Mouse (Mus musculus): ENCODE data around the gene Glod4.
A peak's percentile ranks its signal among the peaks of the same experiment; 100 is the strongest.

Gene Glod4

DNA sequence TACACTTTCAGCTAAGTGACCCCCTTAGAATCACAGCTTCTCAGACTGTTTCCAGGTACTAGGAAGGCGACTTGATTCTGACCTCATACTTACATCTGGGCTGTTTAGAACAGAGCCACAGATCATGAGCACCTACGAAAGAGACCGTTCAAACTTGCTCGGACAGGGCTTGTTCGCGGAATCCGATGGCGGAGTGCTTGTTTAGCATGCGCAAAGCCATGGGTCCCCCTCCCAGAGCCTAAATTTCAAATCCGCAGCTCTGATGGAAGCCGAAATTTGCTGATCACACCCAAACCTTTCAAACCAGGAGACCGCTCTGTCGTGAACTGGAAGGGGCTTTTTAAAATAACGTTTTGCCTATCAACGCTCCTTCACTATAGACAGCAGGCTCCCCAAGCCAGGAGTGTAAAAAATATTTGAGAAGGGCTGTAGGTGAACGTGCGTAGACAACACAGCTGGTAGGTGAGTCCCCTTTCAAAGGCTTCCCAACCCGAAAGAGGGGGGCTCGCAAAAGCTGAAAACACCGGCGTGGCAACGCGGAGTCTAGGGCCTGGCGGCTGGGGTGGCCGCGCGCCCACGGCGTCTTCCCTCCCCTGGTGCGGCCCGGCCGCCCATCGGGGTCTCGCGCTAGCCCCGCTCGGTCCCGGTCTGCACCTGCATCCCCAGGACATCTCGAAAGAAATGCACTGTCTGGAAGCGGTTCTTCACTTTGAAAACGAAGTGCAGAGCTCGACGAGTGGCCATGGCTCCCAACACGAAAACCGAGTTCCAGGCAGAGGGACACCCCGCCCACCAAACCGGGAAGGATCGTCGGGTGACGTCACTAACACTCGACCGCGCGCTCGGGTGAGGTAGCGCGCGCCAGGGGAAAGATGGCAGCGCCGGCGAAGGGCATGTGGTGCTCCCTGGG is at the start of gene Glod4, which contains the start of gene Mrm3:
Glod4 (minus strand) TSS at position 825 of the 910 bp plus-strand sequence.
Mrm3 (plus strand) TSS at position 815 of the 910 bp plus-strand sequence.
- peak; percentile 95 for DNase-seq

- no peak for DNase-seq
Observed at GRCm38 (mm10) chr11:76292831-76293230, 49.3 kb upstream of the Glod4 start.

DNA sequence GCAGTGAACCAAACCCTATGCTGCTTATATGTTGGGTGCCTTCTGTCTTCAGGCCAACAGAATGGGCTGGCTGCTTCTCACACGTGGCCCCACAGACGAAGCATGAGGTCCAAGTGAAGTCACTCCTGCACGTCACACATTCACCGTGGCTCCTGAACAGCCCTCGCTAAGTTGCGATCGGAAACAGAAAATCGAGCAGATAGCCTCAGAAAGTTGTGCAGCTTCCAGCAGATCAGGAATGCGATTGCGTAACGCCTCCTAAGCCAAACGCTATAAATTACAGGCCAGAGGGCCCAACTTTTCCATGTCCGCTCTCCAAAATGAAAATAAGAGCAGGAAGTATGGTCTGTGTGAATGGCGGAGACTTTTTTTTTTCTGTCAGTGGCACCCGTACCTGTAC is 48.9 kb upstream of the Glod4 start:
- DNase-seq = no peak

- no peak for DNase-seq
Observed at GRCm38 (mm10) chr11:76291960-76292359, 48.4 kb upstream of the Glod4 start.

GRCm38 (mm10) chr11:76290367-76290766 is 46.8 kb upstream of the Glod4 start:
- DNase-seq = peak; percentile 92

GRCm38 (mm10) chr11:76288645-76289044 is 45.1 kb upstream of the Glod4 start:
- DNase-seq = no peak

DNA sequence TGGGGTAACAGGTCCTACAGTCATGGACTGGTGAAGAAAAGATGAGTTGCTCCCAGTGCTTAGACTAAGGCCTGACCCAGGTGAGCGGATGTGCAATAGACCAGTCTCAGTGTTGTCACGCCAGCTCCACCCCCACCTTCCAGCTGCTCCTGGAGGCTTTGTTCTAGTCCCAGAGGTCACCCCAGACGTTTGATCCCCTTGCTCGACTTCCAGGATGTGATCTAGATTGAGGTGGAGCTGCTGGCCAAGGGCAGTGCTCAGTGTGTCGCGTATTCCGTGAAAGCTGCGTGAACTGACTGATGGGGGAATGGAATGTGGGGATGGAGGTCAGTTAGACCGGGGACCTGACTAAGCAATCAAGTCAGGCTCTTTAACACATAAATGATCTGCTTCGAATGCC is 43.8 kb upstream of the Glod4 start:
- DNase-seq = no peak

- DNase-seq = peak; percentile 71
Observed at GRCm38 (mm10) chr11:76286534-76287126, 43.1 kb upstream of the Glod4 start.

DNA sequence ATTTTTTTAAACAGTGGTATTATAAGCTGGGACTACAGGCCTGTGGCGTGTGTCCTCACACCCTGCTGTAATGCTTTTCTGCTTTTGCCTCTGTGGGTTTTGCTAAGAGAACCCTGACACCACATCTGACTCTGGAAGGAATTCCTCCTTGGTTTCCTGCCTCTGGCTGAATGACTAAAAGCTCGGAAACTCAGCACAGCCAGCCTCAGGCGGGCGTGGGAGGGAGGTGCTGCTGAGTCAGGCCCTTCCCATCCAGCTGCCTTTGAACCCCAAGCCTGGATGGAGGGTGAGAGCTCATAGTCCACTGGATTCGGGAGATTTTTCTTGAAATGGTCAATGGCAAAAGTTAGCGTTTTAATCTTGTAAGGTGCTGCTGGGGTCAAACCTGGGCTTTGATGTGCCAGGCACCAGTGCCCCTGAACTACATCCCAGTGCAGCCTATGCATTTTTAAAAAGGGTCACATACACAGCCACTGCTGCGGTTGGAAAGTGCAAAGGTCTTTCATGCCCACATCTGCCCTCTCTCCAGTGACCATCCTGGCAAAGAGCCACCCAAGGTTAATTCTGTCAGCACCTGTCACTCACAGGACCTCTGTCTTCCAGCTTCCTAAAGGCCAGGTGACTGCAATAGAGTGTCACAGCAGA is 42.0 kb upstream of the Glod4 start:
- DNase-seq = no peak

- DNase-seq = no peak
Observed at GRCm38 (mm10) chr11:76283841-76284240, 40.3 kb upstream of the Glod4 start.

GRCm38 (mm10) chr11:76279971-76280370 is 36.4 kb upstream of the Glod4 start:
- DNase-seq = no peak

DNA sequence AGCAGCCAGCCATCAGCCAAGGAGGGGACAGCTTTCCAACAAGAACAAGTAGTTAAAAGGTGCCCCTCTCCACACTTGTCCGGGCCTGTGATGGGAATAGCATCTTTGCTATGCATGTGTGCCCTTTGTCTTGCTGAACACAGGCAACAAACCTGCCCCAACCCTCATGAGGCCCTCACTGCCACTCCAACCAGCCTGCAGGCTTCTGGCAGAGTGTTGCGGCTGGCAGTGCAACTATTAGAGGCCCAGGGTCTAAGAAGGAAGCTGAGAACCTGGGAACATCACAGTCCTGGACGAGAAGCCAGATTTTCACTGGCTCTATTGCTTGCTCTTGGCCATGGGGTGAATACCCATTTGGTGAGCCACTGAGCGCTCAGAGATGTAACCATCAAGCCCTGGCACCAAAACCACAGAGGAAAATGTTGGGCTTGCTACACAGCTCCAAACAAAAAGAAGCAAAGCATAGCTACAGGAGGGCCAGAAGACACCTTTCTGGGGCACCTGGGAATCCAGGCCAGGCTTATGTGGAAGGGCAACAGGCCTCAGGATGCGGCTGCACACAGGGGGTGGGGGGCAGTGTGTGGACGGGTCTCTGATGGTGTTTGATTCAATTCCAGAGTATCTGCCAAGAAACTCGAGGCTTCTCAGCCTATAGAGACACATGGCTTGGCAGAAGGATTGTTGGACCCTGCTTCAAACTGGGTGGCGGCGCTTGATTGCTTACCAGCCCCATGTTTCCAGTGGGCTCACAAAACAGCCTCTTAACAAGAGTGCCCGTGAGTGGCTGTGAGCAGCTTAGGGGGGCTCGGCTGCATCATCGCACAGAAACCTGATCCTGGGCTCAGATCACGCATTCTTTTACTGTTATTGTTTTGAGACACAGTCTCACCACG is 35.7 kb upstream of the Glod4 start:
- DNase-seq = no peak

GRCm38 (mm10) chr11:76272440-76272839 is 28.9 kb upstream of the Glod4 start:
- no peak for DNase-seq

- no peak for DNase-seq
Observed at GRCm38 (mm10) chr11:76268521-76269065, 25.1 kb upstream of the Glod4 start.

- DNase-seq = no peak
Observed at GRCm38 (mm10) chr11:76268001-76268459, 24.5 kb upstream of the Glod4 start.

DNA sequence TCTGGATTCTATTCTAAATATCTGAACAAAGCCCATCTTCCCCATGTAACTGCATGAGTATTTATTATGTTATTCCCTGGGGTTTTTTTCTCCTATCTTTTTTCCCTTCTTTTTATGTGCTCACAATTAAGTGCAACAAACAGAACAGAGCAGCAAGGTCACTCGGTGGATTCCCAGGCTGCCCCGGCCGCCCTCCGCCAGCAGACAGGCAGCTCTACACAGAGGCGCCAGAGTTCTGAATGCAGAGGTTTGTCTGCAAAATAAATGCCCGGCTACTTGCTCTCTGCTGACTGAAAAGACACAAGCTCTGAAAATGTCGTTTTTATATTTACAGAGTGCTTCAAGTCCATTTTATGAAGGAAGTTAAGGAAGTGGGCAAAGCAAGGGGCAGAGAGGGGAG is 24.0 kb upstream of the Glod4 start:
- no peak for DNase-seq

- peak; percentile 90 for DNase-seq
Observed at GRCm38 (mm10) chr11:76262611-76263351, 19.3 kb upstream of the Glod4 start.

GRCm38 (mm10) chr11:76261224-76261623 is 17.7 kb upstream of the Glod4 start:
- DNase-seq = no peak

- peak; percentile 46 for DNase-seq
Observed at GRCm38 (mm10) chr11:76260208-76261050, 16.9 kb upstream of the Glod4 start.

DNA sequence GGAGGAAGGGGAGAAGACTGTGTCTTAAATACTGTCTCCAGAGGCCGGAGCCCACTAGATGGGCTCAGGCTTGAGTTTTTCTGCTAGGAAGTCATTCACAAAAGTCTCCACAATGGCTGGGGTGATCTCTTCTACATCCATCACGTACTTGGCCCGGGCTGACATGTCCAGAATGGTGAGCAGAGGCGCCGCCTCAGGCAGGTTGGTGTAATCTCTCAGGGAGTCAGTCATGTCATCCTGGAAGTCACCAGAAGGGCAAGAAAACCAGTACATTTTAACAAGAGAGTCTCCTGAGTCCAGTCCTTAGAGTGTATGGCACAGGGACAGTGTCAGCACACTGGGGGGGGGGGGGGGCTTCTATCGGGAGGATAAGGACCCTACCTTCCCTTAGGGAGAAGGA is 15.0 kb upstream of the Glod4 start:
- DNase-seq = no peak
